Mouse (Mus musculus) kidney, embryonic 15.5 days (tissue): ENCODE results near the gene Tex44. TPM values are rescaled to one million over a fixed set of nuclear protein-coding genes. Genes with fewer than 3 reads are reported as not detected.

Experiments used
- ATAC-seq: fragments of 200-750 bp; cut with Nextera tagmentation; replicated peaks from 2 replicates; pipeline ENCODE4 v1.8.0; 2017; ENCODE audit warnings: moderate TSS enrichment; ENCODE audit not compliant: low FRiP score
- H3K27ac ChIP-seq: fragments of 300-500 bp; sonication (generic); 2 replicates; pipeline ENCODE4 v1.5.1; 2015; ENCODE audit warnings: mild to moderate bottlenecking, inconsistent platforms
- H3K27me3 ChIP-seq: fragments of 300-500 bp; sonication (generic); 2 replicates; pipeline ENCODE4 v1.6.1; 2015; ENCODE audit warnings: inconsistent platforms
- H3K36me3 ChIP-seq: fragments of 300-500 bp; sonication (generic); 2 replicates; pipeline ENCODE4 v1.6.1; 2015; ENCODE audit warnings: inconsistent platforms
- H3K4me1 ChIP-seq: fragments of 300-500 bp; sonication (generic); 2 replicates; pipeline ENCODE4 v1.6.1; 2015; ENCODE audit warnings: inconsistent platforms
- H3K4me2 ChIP-seq: fragments of 300-500 bp; sonication (generic); 2 replicates; pipeline ENCODE4 v1.6.1; 2015; ENCODE audit warnings: moderate library complexity, mild to moderate bottlenecking, inconsistent platforms
- H3K4me3 ChIP-seq: fragments of 300-500 bp; sonication (generic); replicated peaks from 2 replicates; pipeline ENCODE4 v1.5.1; 2015; ENCODE audit warnings: mild to moderate bottlenecking, inconsistent platforms
- H3K9ac ChIP-seq: fragments of 300-500 bp; sonication (generic); 2 replicates; pipeline ENCODE4 v1.6.1; 2015; ENCODE audit warnings: mild to moderate bottlenecking, inconsistent platforms
- H3K9me3 ChIP-seq: fragments of 300-500 bp; sonication (generic); replicated peaks from 2 replicates; pipeline ENCODE4 v1.6.1; 2016; ENCODE audit warnings: inconsistent platforms
- WGBS: fragments of 180-500 bp; shearing (Covaris S2); methylation state at CpG from one replicate; pipeline ENCODE4 v1.1.7; 2015; ENCODE audit warnings: mixed read lengths; 5-methylcytosine and 5-hydroxymethylcytosine counted together
- polyA plus RNA-seq: library from polyadenylated mRNA; unstranded; fragments of >200 nt; fragmentation: Nextera tagmentation; extraction: Ambion mirVana; gene quantifications from 2 replicates; pipeline ENCODE4 v1.2.1, GENCODE M21; 2015

Tex44 gene
- polyA plus RNA-seq, 1 experiment from 2014 or later, result not detected

DNA sequence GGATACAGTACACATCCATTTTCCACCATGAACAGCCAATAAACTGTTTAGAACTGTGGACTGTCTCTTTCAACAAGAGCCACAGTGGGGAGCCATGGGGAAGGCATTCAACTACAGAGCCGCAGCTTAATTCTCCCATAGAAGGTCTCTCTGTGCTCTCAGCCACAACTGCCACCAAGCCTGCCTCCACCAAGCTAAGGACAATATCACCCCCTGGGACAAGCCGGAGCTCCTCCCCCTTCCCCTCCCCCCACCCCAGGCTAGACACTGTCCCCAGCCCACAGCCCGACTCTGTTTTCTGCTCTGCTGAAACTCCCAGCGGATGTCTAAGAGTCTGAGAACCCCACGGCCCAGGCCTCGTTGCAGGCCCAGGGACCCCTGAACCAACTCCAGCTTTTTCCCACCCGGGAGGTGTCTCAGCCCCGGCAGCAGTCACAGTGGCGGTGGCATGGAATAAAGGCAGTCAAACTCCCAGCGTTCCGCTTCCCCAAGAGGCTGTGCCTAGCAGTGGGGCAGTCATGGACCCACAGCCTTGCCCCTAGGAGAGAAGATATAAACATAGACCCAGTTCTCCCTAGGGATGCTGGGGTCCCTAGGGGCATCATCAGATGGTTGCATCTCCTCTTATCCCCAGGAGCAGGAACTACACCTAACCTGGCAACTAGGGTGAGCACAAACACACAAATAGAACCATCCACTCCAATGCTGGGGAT, 1.1 kb upstream of the Tex44 start:
- Histone ChIP-seq H3K4me1 (peaks cover 12% of the 10 kb centered on the region), H3K27me3 (no peaks in the 10 kb centered on the region), H3K9ac (no peak overlapping the region), H3K9me3 (no peaks in the 10 kb centered on the region), H3K36me3 (no peaks in the 10 kb centered on the region), H3K4me2 (no peak overlapping the region), H3K27ac (no peak overlapping the region), H3K4me3 (no peak overlapping the region)
- 0 out of 2 replicates have a peak, but pooled peaks have one; percentile 19 for ATAC-seq
- WGBS, result 28% methylated on average over 11 of the region's 11 CpGs

DNA sequence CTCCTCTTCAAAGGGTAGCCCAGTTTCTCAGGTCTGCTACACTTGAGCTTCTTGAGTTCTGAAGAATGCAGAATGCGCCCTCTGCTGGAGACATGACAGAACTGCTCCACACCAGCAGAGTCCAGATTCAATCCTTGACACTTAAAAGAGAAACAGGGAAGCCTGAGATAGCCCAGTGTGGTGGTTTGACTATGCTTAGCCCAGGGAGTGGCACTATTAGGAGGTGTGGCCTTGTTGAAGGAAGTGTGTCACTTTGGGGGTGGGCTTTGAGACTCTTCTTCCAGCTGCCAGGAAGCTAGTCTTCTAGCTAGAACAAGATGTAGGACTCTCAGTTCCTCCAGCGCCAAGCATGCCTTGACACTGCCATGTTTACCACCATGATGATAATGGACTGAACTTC, 3.9 kb downstream of the Tex44 start:
- Histone ChIP-seq H3K4me1 (peaks cover 21% of the 10 kb centered on the region), H3K9ac (no peak overlapping the region), H3K9me3 (no peaks in the 10 kb centered on the region), H3K4me2 (no peak overlapping the region), H3K36me3 (no peaks in the 10 kb centered on the region), H3K27ac (no peak overlapping the region), H3K4me3 (no peak overlapping the region), H3K27me3 (no peaks in the 10 kb centered on the region)
- WGBS, result 46% methylated on average over 2 of the region's 2 CpGs
- no peak for ATAC-seq

DNA sequence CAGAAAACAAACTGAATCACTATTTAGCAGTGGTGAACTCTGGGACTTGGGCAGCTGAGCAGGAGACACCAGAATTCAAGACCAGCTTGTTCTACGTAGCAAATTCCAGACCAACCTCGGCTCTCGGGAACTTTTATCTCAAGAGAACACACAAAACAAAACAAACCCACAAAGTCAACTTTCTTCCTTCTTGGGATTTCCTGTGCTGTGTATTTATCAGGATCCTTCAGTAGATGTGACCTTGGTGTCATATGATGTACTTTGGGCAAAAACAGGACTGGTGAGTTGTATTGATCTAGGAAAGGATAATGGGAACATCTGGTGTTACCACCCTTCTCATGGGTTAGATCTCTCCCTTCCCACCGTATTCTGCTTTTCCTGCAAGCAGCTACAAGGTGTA, 6.6 kb downstream of the Tex44 start:
- peak overlapping the region; percentile 99; the same call in 1 of the 2 replicates for H3K27ac ChIP-seq
- 71% methylated on average over 4 of the region's 4 CpGs for WGBS

GRCm38 (mm10) chr1:86433359-86433758, 7.2 kb downstream of the Tex44 start:
- H3K36me3 ChIP-seq, result no peaks in the 10 kb centered on the region
- no peak overlapping the region for H3K4me3 ChIP-seq
- H3K4me1 ChIP-seq, result peaks cover 43% of the 10 kb centered on the region
- peak overlapping the region; percentile 99 for H3K27ac ChIP-seq
- 57% methylated on average over 7 of the region's 7 CpGs for WGBS
- ATAC-seq, result no peak
- H3K9me3 ChIP-seq, result no peaks in the 10 kb centered on the region
- no peak overlapping the region for H3K9ac ChIP-seq
- no peak overlapping the region for H3K4me2 ChIP-seq
- no peaks in the 10 kb centered on the region for H3K27me3 ChIP-seq

More for the DNA sequence above, 6.6 kb downstream of the Tex44 start:
- Histone ChIP-seq H3K9me3 (no peaks in the 10 kb centered on the region), H3K4me2 (no peak overlapping the region), H3K9ac (no peak overlapping the region), H3K27me3 (no peaks in the 10 kb centered on the region), H3K4me3 (no peak overlapping the region), H3K36me3 (no peaks in the 10 kb centered on the region), H3K4me1 (peaks cover 40% of the 10 kb centered on the region)
- ATAC-seq, result no peak

- ATAC-seq, result peak; percentile 69
- H3K9me3 ChIP-seq, result no peaks in the 10 kb centered on the region
- 0% methylated on average over 12 of the region's 12 CpGs for WGBS
- peak overlapping the region; percentile 52 for H3K4me3 ChIP-seq
- peak overlapping the region; percentile 40; the same call in 1 of the 2 replicates for H3K9ac ChIP-seq
- peak overlapping the region; percentile 82 for H3K4me2 ChIP-seq
- peaks cover 43% of the 10 kb centered on the region for H3K4me1 ChIP-seq
- H3K36me3 ChIP-seq, result no peaks in the 10 kb centered on the region
- no peaks in the 10 kb centered on the region for H3K27me3 ChIP-seq
- peak overlapping the region; percentile 99 for H3K27ac ChIP-seq
Observed at GRCm38 (mm10) chr1:86434001-86434400, 7.9 kb downstream of the Tex44 start.

- no peaks in the 10 kb centered on the region for H3K36me3 ChIP-seq
- peaks cover 45% of the 10 kb centered on the region for H3K4me1 ChIP-seq
- H3K27ac ChIP-seq, result peak overlapping the region; percentile 99
- no peaks in the 10 kb centered on the region for H3K27me3 ChIP-seq
- peak overlapping the region; percentile 82 for H3K4me2 ChIP-seq
- H3K9ac ChIP-seq, result peak overlapping the region; percentile 81
- no peaks in the 10 kb centered on the region for H3K9me3 ChIP-seq
- WGBS, result 4% methylated on average over 46 of the region's 46 CpGs
- ATAC-seq, result peak; percentile 94
- H3K4me3 ChIP-seq, result peak overlapping the region; percentile 52
Observed at GRCm38 (mm10) chr1:86434439-86435201, 8.5 kb downstream of the Tex44 start.

DNA sequence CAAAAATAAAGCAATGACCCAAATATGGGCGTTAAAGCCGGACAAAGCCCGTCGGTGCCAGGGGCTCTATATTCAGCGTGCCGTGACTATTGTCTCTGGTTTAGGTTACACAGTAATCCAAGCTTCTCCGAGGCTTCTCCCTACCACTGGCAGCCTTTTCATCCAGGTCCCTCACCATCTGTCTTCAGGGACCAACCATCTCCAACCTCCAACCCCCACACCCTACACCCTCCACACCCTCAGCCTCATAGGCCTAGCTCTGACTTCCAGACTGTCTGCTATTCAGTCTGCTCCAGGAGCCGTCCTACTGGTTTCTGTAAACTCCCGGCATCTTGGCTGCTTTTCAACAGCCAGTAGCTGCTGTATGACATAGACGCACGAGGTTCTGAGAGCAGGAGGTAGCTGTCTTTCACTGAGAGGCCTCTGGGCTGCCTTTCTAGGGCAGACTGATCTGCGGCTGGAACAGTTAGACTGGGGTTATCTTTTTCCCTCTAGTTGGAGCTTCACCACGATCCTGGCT, 9.2 kb downstream of the Tex44 start:
- H3K36me3 ChIP-seq, result no peaks in the 10 kb centered on the region
- 18% methylated on average over 13 of the region's 13 CpGs for WGBS
- H3K27ac ChIP-seq, result peak overlapping the region; percentile 99
- no peak overlapping the region for H3K4me3 ChIP-seq
- peaks cover 53% of the 10 kb centered on the region for H3K4me1 ChIP-seq
- no peaks in the 10 kb centered on the region for H3K27me3 ChIP-seq
- no peaks in the 10 kb centered on the region for H3K9me3 ChIP-seq
- 0 out of 2 replicates have a peak overlapping the region, but pooled peaks have one; percentile 81 for H3K9ac ChIP-seq
- peak; percentile 27; the same call in 1 of the 2 replicates for ATAC-seq
- H3K4me2 ChIP-seq, result peak overlapping the region; percentile 82

GRCm38 (mm10) chr1:86437219-86438013, 11.3 kb downstream of the Tex44 start:
- Histone ChIP-seq H3K4me1 (peaks cover 70% of the 10 kb centered on the region), H3K4me3 (no peak overlapping the region), H3K9me3 (no peaks in the 10 kb centered on the region), H3K27me3 (no peaks in the 10 kb centered on the region), H3K9ac (no peak overlapping the region), H3K4me2 (no peak overlapping the region), H3K27ac (peak overlapping the region; percentile 14; the same call in 1 of the 2 replicates), H3K36me3 (no peaks in the 10 kb centered on the region)
- 58% methylated on average over 9 of the region's 9 CpGs for WGBS
- no peak for ATAC-seq

DNA sequence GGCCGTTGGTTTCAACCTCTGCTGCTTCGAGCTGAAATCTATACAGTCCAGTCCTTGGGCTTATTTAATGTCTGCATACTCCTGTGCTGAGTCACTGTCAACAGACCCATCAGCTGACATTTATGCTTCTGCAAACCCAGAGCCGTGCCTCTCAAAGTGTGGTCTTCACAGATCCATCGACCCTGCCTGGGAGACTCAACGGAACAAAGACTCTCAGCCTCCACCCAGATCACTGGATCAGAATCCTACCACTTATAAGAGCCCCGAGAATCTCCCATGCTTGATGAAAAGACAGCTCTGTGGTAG, 11.8 kb downstream of the Tex44 start:
- Histone ChIP-seq H3K9me3 (no peaks in the 10 kb centered on the region), H3K27ac (0 out of 2 replicates have a peak overlapping the region, but pooled peaks have one; percentile 14), H3K27me3 (no peaks in the 10 kb centered on the region), H3K36me3 (no peaks in the 10 kb centered on the region), H3K4me3 (no peak overlapping the region), H3K9ac (no peak overlapping the region), H3K4me2 (no peak overlapping the region), H3K4me1 (peaks cover 75% of the 10 kb centered on the region)
- WGBS, result 61% methylated on average over 6 of the region's 6 CpGs
- no peak for ATAC-seq

GRCm38 (mm10) chr1:86438501-86438900, 12.4 kb downstream of the Tex44 start:
- H3K4me2 ChIP-seq, result no peak overlapping the region
- H3K4me1 ChIP-seq, result peaks cover 75% of the 10 kb centered on the region
- H3K9me3 ChIP-seq, result no peaks in the 10 kb centered on the region
- H3K27me3 ChIP-seq, result no peaks in the 10 kb centered on the region
- no peak overlapping the region for H3K9ac ChIP-seq
- WGBS, result 71% methylated on average over 2 of the region's 2 CpGs
- H3K36me3 ChIP-seq, result no peaks in the 10 kb centered on the region
- no peak overlapping the region for H3K27ac ChIP-seq
- H3K4me3 ChIP-seq, result no peak overlapping the region
- no peak for ATAC-seq

DNA sequence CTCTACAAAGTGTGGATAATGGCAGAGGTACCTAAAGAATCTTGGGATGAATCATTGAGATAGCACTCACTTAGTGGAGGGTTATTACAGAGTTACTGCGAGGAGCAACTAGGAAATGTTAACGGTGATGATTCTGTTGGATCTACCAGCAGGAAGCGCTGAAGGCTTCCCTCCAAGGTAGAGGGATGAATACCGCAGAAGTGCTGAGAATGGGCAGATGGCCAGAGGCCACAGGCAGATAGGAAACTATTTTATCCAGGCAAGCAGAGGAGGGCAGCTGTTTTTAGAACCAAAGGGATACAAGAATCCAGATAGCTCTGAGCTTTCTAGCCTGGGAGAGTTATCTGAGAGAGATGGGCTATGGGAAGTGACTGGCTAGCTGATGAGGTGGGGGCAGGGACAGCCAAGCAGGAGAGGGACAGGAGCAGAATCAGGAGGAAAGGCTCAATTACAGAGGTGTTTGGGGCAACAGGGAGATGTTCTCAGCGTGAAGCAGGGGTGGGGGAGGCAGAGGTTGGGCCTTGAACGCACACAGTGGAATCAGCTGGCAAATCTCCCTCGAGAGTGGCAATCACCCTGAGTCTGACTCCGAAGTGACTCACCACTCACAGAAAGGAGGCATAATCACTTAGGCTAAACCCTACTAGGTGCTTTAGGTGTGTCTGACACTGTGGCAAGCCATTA, 13.5 kb downstream of the Tex44 start:
- peaks cover 77% of the 10 kb centered on the region for H3K4me1 ChIP-seq
- H3K27ac ChIP-seq, result 0 out of 2 replicates have a peak overlapping the region, but pooled peaks have one; percentile 2
- H3K9ac ChIP-seq, result no peak overlapping the region
- no peaks in the 10 kb centered on the region for H3K27me3 ChIP-seq
- ATAC-seq, result no peak
- no peak overlapping the region for H3K4me2 ChIP-seq
- H3K9me3 ChIP-seq, result no peaks in the 10 kb centered on the region
- no peaks in the 10 kb centered on the region for H3K36me3 ChIP-seq
- WGBS, result 31% methylated on average over 8 of the region's 8 CpGs
- no peak overlapping the region for H3K4me3 ChIP-seq
